Mouse (Mus musculus) midbrain, embryonic 13.5 days (tissue): ENCODE measurements around the gene Trpc1. TPM values are rescaled to one million over a fixed set of nuclear protein-coding genes. Genes with fewer than 3 reads are reported as not detected.
A peak's percentile ranks its signal among the peaks of the same experiment; 100 is the strongest.

Experiments
- ATAC-seq: fragments of 200-750 bp; cut with Nextera tagmentation; 2 replicates; pipeline ENCODE4 v1.8.0; 2017; ENCODE audit warnings: mild to moderate bottlenecking, moderate TSS enrichment, moderate library complexity
- H3K27ac ChIP-seq: fragments of 300-500 bp; sonication (generic); 2 replicates; pipeline ENCODE4 v1.5.1; 2015; ENCODE audit warnings: inconsistent platforms, mild to moderate bottlenecking, moderate library complexity
- H3K27me3 ChIP-seq: fragments of 300-500 bp; sonication (generic); 2 replicates; pipeline ENCODE4 v1.6.1; 2015; ENCODE audit warnings: mild to moderate bottlenecking, inconsistent platforms
- H3K36me3 ChIP-seq: fragments of 300-500 bp; sonication (generic); 2 replicates; pipeline ENCODE4 v1.6.1; 2015; ENCODE audit warnings: mild to moderate bottlenecking, inconsistent platforms
- H3K4me1 ChIP-seq: fragments of 300-500 bp; sonication (generic); replicated peaks from 2 replicates; pipeline ENCODE4 v1.6.1; 2015; ENCODE audit warnings: inconsistent platforms
- H3K4me2 ChIP-seq: fragments of 300-500 bp; sonication (generic); replicated peaks from 2 replicates; pipeline ENCODE4 v1.6.1; 2015; ENCODE audit warnings: moderate library complexity, mild to moderate bottlenecking, inconsistent platforms
- H3K4me3 ChIP-seq: fragments of 300-500 bp; sonication (generic); replicated peaks from 2 replicates; pipeline ENCODE4 v1.5.1; 2015; ENCODE audit warnings: mild to moderate bottlenecking, inconsistent platforms
- H3K9ac ChIP-seq: fragments of 300-500 bp; sonication (generic); replicated peaks from 2 replicates; pipeline ENCODE4 v1.6.1; 2015; ENCODE audit warnings: mild to moderate bottlenecking, inconsistent platforms
- H3K9me3 ChIP-seq: fragments of 300-500 bp; sonication (generic); 2 replicates; pipeline ENCODE4 v1.6.1; 2016; ENCODE audit warnings: mild to moderate bottlenecking, inconsistent platforms
- WGBS: fragments of 180-500 bp; shearing (Covaris S2); methylation state at CpG from one replicate; pipeline ENCODE4 v1.1.7; 2015; 5-methylcytosine and 5-hydroxymethylcytosine counted together
- polyA plus RNA-seq: library from polyadenylated mRNA; unstranded; fragments of >200 nt; fragmentation: Nextera tagmentation; extraction: Ambion mirVana; gene quantifications from 2 replicates; pipeline ENCODE4 v1.2.1, GENCODE M21; 2015

Gene Trpc1
- polyA plus RNA-seq, 1 experiment from 2014 or later, result 3.8 TPM

DNA sequence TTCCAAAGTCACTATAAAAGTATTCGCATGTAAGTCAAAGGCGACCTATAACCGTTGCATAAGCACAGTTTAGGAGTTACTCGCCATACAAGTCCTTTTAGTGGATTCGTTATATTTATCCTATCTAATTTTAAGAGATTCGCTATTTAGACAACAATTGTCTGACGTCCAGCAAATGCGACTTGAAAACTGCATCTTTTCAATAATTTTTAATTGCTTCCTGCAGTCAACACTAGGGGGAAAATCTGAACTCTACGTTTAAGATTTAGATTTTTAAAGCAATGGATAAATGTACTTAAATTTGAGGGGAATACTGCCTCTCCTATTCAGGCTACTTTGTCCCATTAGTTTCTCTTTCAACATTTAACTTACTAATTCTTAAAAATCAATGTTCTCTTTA is 571 bp upstream of the Trpc1 start:
- WGBS, result 42% methylated on average over 9 of the region's 9 CpGs
- Histone ChIP-seq H3K27me3 (peaks cover 10% of the 10 kb centered on the region), H3K4me2 (peak overlapping the region; percentile 83), H3K27ac (no peak overlapping the region), H3K9ac (peak overlapping the region; percentile 87), H3K36me3 (no peaks in the 10 kb centered on the region), H3K4me1 (peaks cover 20% of the 10 kb centered on the region), H3K9me3 (no peaks in the 10 kb centered on the region), H3K4me3 (peak overlapping the region; percentile 91)
- no peak for ATAC-seq

DNA sequence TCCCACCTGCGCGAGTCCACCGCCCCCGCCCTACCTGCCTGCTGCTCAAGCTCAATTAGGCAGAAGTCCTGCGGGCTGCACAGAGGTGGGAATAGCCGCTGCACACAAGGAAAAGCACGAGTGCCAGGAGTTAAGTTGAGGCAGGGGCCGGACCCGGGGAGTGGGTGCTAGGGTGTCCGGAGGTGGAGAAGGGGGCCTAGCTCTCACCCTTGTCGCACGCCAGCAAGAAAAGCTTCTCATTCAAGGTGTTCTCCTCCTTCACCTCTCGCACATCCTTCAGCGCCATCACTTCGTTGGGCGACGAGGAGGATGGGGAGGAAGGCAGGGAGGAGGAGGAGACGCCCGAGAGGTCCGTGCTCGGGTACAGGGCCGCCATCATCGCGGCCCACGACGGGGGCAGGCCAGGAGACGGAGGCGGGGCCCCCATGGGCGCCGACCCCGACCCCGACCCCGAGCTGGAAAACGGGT is 680 bp downstream of the Trpc1 start:
- Histone ChIP-seq H3K4me2 (peak overlapping the region; percentile 83), H3K9me3 (no peaks in the 10 kb centered on the region), H3K9ac (peak overlapping the region; percentile 87), H3K36me3 (no peaks in the 10 kb centered on the region), H3K27me3 (peaks cover 10% of the 10 kb centered on the region), H3K4me1 (peaks cover 20% of the 10 kb centered on the region), H3K4me3 (peak overlapping the region; percentile 91), H3K27ac (no peak overlapping the region)
- WGBS, result 0% methylated on average over 27 of the region's 34 CpGs
- ATAC-seq, result peak; percentile 81

DNA sequence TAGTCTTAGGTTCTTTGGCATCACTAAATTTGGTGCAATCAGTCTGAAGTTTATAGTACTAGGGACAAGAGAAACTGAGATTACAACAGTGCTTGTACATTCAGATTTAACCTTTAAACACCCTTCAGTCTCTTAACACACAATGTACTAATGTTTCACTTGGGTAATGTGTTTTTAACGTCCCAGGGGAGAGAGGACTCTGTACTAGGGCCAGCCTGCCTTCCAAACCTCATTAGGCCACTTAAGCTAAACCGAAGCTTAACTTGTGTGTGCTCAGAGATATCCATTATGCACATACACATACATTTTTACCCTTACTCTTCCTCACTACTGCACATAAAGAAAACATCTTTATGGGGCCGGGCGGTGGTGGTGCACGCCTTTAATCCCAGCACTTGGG is 2.9 kb downstream of the Trpc1 start:
- WGBS, result 90% methylated on average over 5 of the region's 5 CpGs
- no peak overlapping the region for H3K27ac ChIP-seq
- peaks cover 20% of the 10 kb centered on the region for H3K4me1 ChIP-seq
- no peaks in the 10 kb centered on the region for H3K36me3 ChIP-seq
- no peaks in the 10 kb centered on the region for H3K9me3 ChIP-seq
- no peak overlapping the region for H3K4me2 ChIP-seq
- H3K9ac ChIP-seq, result no peak overlapping the region
- H3K27me3 ChIP-seq, result peaks cover 10% of the 10 kb centered on the region
- ATAC-seq, result no peak
- no peak overlapping the region for H3K4me3 ChIP-seq

DNA sequence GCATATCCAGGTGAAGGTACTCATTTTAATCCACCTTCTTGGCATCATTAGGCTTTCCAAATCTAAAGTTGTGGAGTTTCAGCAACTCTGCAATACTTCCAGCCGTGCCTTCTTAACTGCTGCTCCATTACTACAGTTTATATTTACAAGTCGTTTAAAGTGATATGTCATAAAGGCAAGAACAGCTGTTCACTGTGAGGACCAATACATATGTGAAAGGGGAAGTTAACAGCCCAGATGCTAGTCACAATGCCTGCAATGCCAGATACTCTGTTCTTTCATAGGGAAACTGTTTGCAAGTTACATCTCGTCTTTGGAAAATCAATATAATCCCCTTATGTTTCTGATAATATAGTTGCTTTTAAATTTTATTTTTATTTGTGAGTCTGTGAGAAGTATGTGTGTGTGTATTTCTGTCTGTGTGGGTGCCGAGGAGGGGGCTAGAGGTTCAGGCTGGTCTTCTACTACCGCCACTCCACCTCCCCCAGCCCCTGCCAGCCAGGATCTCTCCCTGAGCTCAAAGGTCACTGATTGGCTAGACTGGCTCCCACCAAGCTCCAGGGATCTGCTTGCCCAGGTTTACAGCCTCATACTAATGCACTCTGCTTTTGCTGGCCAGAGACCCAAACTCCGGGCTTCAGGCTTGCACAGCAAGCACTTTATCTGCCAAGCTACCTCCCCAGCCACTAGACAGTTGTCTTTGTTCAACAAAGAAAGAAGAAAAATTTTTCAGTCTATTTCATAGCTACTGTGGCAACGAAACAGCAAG is 5.1 kb downstream of the Trpc1 start:
- no peaks in the 10 kb centered on the region for H3K9me3 ChIP-seq
- WGBS, result 75% methylated on average over 7 of the region's 7 CpGs
- H3K9ac ChIP-seq, result no peak overlapping the region
- no peaks in the 10 kb centered on the region for H3K36me3 ChIP-seq
- no peak overlapping the region for H3K4me3 ChIP-seq
- H3K4me2 ChIP-seq, result no peak overlapping the region
- no peak for ATAC-seq
- H3K27me3 ChIP-seq, result no peaks in the 10 kb centered on the region
- H3K27ac ChIP-seq, result no peak overlapping the region
- peaks cover 15% of the 10 kb centered on the region for H3K4me1 ChIP-seq

DNA sequence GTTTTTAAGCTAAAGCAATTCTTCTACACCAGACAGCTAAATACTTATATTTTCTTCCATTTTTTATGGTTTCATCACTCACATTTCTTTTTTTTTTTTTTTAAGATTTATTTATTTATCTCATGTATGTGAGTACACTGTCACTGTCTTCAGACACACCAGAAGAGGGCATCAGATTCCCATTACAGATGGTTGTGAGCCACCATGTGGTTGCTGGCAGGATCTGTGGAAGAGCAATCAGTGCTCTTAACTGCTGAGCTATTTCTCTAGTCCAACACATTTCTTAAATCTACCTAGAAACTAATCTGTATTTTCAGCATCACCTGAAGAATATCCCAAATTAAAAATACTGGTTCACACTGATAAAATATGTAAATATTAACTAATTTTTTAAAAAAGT is 13.9 kb downstream of the Trpc1 start:
- Histone ChIP-seq H3K4me3 (no peak overlapping the region), H3K36me3 (peaks cover 7% of the 10 kb centered on the region), H3K9me3 (no peaks in the 10 kb centered on the region), H3K9ac (no peak overlapping the region), H3K27me3 (no peaks in the 10 kb centered on the region), H3K4me2 (no peak overlapping the region), H3K27ac (no peak overlapping the region), H3K4me1 (no peaks in the 10 kb centered on the region)
- no peak for ATAC-seq

DNA sequence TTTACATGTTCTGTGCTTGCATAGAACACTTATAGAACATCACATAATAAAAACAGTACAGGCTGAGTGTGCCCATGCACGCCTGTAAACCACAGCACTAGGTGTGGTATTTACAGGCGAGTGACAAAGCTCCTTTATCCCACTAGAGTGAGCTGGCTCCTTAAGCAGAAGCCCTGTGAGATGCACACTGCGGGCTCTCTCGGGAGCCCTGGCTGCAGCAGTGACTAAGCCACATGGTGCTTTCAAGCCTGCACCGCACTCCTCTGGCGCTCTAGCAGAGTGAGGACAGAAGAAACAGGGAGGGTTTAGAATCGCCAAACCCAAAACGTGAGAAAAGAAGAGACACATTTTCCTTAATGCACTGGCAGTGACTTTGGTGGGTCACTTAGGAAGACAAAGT is 37.6 kb downstream of the Trpc1 start:
- WGBS, result 30% methylated on average over 8 of the region's 8 CpGs
- no peaks in the 10 kb centered on the region for H3K9me3 ChIP-seq
- ATAC-seq, result no peak

DNA sequence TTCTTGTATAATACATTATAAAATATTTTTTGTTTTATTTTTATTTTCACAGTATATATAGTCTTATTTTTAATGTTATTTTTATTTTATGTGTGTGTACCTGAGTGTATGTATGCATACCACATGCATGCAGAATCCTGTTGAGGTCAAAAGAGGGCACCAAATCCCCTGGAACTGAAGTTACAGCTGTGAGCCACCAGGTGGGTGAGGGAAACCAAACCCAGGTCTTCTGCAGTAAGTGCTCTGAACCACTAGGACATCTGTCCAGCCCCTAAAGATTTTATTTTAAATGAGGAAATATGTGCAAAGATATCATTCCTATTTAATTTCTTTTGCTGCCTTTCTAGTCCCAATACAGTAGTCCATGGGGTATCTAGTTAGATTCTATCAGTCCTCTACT is 41.2 kb downstream of the Trpc1 start:
- H3K27ac ChIP-seq, result no peak overlapping the region
- H3K9me3 ChIP-seq, result no peaks in the 10 kb centered on the region
- ATAC-seq, result no peak
- H3K4me3 ChIP-seq, result no peak overlapping the region
- H3K9ac ChIP-seq, result no peak overlapping the region
- no peaks in the 10 kb centered on the region for H3K4me1 ChIP-seq
- 0 out of 2 replicates have a peak, but pooled peaks cover 9% of the 10 kb centered on the region for H3K36me3 ChIP-seq
- H3K27me3 ChIP-seq, result no peaks in the 10 kb centered on the region
- H3K4me2 ChIP-seq, result no peak overlapping the region

More for the DNA sequence above, 37.6 kb downstream of the Trpc1 start:
- Histone ChIP-seq H3K4me3 (no peak overlapping the region), H3K27me3 (no peaks in the 10 kb centered on the region), H3K4me1 (no peaks in the 10 kb centered on the region), H3K27ac (no peak overlapping the region), H3K36me3 (0 out of 2 replicates have a peak, but pooled peaks cover 19% of the 10 kb centered on the region), H3K9ac (no peak overlapping the region), H3K4me2 (no peak overlapping the region)

DNA sequence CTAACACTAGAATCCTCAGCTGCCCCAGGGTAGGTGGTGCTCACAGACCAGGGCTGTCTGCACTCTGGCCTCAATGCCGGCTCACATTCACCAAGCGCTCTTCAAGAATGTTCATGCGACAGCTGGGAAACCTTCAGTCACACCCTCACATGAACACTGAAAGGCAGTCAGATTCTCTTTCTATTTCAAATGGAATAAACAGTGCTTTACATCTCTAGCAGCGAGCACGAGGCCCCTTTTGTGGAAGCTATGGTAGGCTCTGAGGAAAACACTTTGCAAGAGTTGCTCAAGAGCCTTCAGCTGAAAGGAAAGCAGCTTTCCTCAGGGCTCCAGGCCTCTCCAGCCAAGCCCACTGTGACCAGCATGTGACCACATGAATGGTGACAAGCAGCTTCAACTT is 44.8 kb downstream of the Trpc1 start:
- Histone ChIP-seq H3K4me1 (no peaks in the 10 kb centered on the region), H3K9me3 (no peaks in the 10 kb centered on the region), H3K4me3 (no peak overlapping the region), H3K4me2 (no peak overlapping the region), H3K36me3 (0 out of 2 replicates have a peak, but pooled peaks cover 9% of the 10 kb centered on the region), H3K27ac (no peak overlapping the region), H3K9ac (no peak overlapping the region), H3K27me3 (no peaks in the 10 kb centered on the region)
- ATAC-seq, result no peak
- 87% methylated on average over 5 of the region's 5 CpGs for WGBS

DNA sequence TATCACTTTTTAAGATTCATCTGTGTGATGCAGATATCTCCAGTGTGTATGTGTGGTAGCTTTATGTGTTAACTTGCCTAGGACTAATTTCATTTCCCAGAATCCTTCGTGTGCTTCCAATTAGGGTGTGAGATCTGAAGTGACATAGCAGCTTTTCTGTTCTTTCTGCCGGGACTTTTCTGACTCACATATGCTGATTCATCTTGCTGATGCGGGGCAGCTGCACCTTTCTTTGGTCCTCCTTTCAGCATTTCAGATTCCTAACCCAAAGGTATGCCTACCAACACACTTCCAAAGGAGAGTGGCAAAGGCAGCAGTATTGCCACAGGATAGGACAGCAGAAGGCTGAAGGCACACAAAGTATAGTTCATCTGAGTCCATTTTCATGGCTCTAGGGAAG is 46.1 kb downstream of the Trpc1 start:
- ATAC-seq, result no peak
- Histone ChIP-seq H3K9ac (no peak overlapping the region), H3K36me3 (0 out of 2 replicates have a peak, but pooled peaks cover 5% of the 10 kb centered on the region), H3K27me3 (no peaks in the 10 kb centered on the region), H3K9me3 (no peaks in the 10 kb centered on the region), H3K4me3 (no peak overlapping the region), H3K4me1 (no peaks in the 10 kb centered on the region), H3K4me2 (no peak overlapping the region), H3K27ac (no peak overlapping the region)
- 88% methylated on average over 3 of the region's 3 CpGs for WGBS

DNA sequence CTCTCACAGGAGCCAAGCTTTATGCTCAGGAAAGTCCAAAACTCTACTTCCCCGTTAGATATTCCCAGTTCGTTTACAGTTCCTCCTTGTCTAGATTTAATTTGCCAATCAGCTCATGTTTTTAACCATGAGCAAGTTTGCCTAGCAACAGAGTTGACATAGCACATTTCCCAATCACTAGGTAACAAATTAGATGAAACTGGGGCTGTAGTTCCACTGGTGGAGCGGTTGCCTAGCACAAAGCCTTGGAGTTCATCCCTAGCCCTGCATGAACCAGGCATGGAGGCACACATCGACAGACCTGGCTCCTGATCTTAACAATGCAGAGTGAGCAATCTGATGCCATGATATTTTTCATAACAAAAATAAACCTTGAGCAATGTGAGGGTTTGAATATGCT is 50.9 kb downstream of the Trpc1 start:
- Histone ChIP-seq H3K36me3 (no peaks in the 10 kb centered on the region), H3K4me3 (no peak overlapping the region), H3K27ac (no peak overlapping the region), H3K27me3 (no peaks in the 10 kb centered on the region), H3K4me1 (no peaks in the 10 kb centered on the region), H3K4me2 (no peak overlapping the region), H3K9ac (no peak overlapping the region), H3K9me3 (no peaks in the 10 kb centered on the region)
- ATAC-seq, result no peak
- 73% methylated on average over 4 of the region's 4 CpGs for WGBS

DNA sequence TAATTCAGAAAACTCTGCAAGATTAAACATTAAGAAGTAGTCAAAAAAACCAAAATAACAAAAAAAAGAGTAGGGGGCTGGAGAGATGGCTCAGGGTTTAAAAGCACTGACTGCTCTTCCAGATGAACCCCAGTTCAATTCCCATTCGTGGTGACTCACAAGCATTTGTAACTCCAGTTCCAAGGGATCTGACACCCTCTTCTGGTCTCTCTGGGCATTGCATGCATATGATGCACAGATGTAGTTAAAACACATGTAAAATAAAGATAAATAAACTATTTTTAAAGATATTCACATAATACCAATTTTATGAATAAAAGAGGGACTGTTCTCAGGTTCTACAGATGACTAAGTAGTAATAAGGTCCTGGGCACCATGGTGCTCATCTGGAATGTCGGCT is 52.4 kb downstream of the Trpc1 start:
- 68% methylated on average over 2 of the region's 2 CpGs for WGBS
- no peak overlapping the region for H3K9ac ChIP-seq
- H3K9me3 ChIP-seq, result no peaks in the 10 kb centered on the region
- no peaks in the 10 kb centered on the region for H3K36me3 ChIP-seq
- H3K4me3 ChIP-seq, result no peak overlapping the region
- H3K4me1 ChIP-seq, result no peaks in the 10 kb centered on the region
- ATAC-seq, result no peak
- H3K27ac ChIP-seq, result no peak overlapping the region
- no peak overlapping the region for H3K4me2 ChIP-seq
- no peaks in the 10 kb centered on the region for H3K27me3 ChIP-seq

DNA sequence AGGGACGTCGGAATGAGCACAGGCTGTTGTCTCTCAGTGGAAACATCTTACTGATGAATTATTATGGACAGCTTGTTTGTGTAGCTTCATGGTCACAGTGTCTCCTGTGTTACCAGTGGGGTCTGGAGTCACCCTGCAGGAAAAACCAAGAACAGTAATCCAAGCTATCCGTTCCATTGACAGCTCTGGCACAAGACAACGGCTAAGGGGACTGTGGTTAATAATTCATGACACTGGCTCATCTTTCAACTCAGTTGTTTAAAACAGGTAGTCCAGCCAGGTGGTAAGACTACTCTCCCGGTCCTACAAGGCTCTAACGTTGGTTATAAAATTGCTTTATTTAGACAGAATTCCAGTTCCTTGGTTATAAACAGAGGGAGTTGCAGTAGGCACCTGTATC is 53.6 kb downstream of the Trpc1 start:
- WGBS, result 82% methylated on average over 6 of the region's 6 CpGs
- H3K4me1 ChIP-seq, result no peaks in the 10 kb centered on the region

DNA sequence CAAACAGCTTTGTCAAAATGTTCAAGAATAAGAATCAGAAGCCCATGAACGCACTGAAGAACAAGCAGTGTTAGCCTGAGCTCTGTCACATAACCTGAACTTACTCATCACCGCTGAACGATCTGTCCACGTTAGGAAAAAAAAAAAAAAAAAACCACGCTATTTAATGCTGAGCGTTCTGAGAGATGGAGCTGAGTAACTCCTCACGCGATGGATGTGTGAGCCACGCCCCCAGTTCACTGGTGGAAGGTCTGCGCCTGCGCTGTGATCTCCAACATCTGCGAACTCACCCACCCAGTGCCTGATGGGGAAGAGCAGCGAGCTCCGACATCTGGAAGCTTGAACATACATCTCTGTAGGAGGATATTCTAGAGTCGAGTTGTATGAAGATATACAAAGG is 55.2 kb downstream of the Trpc1 start:
- 93% methylated on average over 15 of the region's 15 CpGs for WGBS
- H3K4me3 ChIP-seq, result no peak overlapping the region
- ATAC-seq, result no peak
- H3K36me3 ChIP-seq, result no peaks in the 10 kb centered on the region
- H3K27me3 ChIP-seq, result no peaks in the 10 kb centered on the region
- no peak overlapping the region for H3K27ac ChIP-seq
- no peaks in the 10 kb centered on the region for H3K9me3 ChIP-seq
- no peak overlapping the region for H3K9ac ChIP-seq
- H3K4me1 ChIP-seq, result 0 out of 2 replicates have a peak, but pooled peaks cover 2% of the 10 kb centered on the region
- H3K4me2 ChIP-seq, result no peak overlapping the region

More for the DNA sequence above, 53.6 kb downstream of the Trpc1 start:
- Histone ChIP-seq H3K27me3 (no peaks in the 10 kb centered on the region), H3K4me3 (no peak overlapping the region), H3K27ac (no peak overlapping the region), H3K9ac (no peak overlapping the region), H3K36me3 (no peaks in the 10 kb centered on the region), H3K4me2 (no peak overlapping the region), H3K9me3 (no peaks in the 10 kb centered on the region)
- no peak for ATAC-seq
